Mouse (Mus musculus) testis, postnatal 10 days (tissue): ENCODE measurements around the gene Fsip1.
A peak's percentile ranks its signal among the peaks of the same experiment; 100 is the strongest.
"Not testable (repeated sequence)": the region's sequence is repeated elsewhere in the genome, so short reads cannot be mapped to it uniquely, and the experiment has no call there.

ENCODE experiments used
- DNase-seq: peaks from one replicate; pipeline ENCODE4 v3.0.0; 2021; ENCODE audit warnings: low spot score

Gene Fsip1

DNA sequence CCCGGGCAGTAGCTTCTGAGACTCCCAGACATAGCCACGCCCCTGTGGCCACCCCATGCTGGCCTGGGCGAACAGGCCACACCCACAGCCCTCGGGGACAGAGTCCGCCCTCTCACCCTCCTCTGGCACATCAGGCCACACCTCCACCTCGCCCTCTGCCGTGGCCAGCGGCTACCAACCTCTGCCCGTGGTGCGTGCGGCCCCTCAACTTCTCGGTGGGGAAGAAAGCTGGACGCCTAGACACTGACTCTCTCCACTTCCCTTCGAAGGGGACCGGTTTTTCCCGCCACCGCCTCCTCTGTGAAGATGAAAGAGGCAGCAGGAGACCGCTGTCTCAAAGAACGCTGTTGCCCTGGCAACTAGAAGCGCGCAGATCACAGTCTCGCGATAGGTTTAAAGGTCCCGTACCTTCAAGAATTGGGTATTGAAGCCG is at the start of gene Fsip1:
TSS of gene Fsip1 (minus strand) at position 346 of the 433 bp plus-strand sequence.
- peak; percentile 89 for DNase-seq

DNA sequence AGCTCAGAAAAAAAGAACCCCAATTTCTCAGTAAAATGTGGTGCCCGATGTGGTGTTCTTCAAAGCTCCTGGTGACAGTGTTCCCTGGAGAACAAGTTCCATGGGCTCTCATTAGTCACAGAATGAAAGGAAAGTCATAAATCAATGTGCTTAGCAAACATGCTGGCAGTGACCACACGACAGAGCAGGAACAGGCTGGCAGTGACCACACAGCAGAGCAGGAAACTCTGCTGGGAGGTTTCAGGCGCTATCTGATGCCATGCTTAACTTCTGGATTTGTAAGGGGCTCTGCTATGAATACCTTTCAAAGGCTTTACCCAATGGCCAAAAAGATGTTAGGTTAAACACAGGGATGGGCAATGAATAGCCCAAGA is 49.7 kb upstream of the Fsip1 start:
- peak; percentile 16 for DNase-seq

DNA sequence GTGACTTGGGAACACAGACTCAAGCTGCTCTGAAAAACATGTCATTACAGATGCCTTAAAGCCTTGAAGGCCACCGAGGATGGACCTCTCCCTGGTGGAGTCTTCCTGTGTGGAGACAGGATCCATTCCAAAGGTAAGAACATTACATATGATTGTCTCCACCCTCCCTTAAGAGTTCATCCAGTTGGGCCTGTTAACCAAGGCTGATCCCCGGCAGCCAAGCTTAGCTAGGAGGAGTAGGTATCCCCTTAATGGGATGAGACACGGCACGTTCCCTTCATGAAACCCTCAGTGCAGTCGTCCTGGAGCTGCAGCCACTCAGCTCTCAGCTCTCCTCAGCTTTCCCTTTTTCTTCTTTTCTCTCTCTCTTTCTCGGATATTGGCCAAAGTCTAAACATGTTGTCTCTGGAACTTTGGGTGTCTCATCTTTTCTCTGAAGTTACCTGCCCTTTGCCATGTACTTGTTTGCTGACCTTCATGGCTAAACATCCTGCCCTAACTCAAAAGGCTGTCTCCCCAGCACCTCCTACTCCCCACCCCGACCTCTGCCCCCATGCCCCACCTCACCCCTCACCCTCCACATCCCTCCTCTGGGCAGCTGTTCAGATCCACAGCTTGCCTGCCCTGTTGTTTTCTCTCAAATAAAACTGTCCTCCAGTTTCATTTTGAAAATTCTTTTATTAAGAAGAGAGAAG is 49.2 kb upstream of the Fsip1 start:
- peak; percentile 33 for DNase-seq

DNA sequence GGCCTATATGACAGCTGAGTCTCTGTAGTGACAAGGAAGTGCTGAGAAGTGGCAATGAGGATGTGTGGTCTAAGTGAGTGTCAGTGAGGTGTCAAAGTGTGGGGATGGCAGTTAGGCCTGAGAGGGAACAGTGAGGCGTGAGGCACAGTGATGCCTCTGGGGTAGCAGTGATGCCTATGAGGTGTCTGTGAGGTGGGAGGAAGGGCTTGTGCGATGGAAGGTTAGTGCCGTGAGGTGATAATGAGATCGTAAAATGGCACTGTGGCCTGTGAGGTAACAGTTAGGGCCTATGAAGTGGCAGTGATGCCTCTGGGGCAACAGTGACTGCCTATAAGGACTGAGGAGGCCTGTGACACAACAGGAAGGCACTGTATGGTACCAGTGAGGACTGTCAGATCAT is 46.7 kb upstream of the Fsip1 start:
- DNase-seq = peak; percentile 20

DNA sequence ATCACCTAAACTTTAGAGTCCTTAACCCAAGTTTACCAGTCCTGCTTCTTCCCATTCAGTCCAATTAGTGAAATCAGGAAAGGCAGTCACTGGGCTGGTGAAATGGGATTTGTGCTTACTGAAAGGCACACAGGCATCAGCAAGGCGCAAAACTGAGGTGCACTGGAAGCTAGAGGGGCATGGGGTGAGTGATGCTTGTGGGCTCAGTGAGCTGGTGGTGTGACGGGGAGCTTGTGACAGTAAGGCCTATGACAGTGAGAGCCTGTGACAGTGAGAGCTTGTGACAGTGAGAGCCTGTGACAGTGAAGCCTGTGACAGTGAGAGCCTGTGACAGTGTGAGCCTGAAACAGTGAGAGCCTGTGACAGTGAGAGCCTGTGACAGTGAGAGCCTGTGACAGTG is 44.9 kb upstream of the Fsip1 start:
- no peak for DNase-seq

DNA sequence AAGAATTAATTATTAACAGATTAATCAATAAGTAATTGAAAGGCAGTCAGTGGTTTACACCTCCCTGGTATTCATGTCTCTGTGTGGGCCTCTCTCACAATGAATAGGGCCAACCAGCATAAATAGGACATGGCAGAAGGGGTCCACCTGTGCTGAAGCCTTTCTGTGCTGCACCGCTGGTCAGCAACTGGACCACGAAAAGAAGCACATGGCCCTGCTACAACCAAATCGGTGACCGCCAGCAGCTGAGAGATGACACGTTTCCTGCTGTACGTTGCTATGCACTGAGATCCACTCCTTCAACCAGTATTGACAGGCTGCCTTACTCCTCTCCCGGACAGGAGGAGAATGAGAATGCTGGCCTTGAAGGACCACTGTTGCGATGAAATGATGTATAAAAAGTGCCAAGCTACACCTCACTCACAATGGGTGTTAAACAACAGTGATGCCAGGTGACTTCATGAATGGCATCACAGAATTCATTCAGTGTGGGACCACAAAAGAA is 44.3 kb upstream of the Fsip1 start:
- DNase-seq = no peak

DNA sequence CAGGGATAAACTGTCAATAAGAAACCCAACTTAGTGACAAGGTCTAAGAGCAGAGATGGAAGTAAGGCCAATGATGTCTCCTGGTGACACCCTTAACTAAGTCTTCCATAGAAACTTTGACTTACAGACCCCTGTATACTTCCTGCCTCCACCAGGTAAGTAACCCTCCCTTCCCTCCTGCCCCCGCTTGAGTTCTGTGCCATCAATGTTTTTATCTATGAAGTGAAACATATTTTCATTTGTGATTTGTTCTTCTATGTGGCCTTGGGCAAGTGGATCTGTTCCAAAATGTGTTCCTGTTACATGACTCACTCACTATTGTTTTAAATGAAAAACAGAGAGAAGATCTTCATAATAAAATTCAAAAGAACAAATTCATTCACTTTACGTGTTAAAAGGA is 43.2 kb upstream of the Fsip1 start:
- no peak for DNase-seq

DNA sequence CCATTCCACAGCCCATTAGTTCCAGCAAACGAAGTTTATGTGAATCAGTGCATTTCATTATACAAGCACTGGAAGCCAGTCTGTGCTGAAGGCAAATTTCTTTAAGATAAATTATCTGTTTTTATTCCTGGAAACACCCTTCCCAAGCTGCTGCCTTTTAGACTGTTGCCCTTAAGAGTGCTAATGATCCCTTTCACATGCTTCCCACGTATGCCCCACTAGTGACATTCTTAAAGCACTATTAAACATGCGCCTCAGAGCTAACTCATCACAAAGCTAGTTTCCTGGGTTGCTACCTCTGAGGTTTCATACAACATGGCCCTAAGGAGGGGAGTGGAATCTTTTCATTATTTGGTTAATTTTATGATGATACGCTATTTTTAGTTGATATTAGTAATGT is 41.8 kb upstream of the Fsip1 start:
- no peak for DNase-seq

DNA sequence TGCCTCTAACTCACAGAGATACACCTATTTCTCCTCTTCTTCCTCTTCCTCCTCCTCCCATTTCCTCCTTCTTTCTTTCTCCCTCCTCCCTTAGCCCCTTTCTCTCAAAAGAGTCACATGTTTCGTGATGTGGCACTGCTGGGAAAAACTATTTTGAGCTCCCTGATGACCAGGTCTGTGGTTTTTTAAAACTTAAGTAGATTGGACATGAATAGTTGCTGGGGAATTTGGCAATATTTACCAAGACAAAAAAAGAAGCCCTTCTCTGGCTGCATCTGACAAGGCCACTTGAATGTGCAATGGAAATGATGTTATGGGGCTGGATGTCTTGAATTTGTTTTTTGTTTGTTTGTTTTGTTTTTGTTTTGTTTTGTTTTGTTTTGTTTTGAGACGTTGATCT is 41.2 kb upstream of the Fsip1 start:
- no peak for DNase-seq

DNA sequence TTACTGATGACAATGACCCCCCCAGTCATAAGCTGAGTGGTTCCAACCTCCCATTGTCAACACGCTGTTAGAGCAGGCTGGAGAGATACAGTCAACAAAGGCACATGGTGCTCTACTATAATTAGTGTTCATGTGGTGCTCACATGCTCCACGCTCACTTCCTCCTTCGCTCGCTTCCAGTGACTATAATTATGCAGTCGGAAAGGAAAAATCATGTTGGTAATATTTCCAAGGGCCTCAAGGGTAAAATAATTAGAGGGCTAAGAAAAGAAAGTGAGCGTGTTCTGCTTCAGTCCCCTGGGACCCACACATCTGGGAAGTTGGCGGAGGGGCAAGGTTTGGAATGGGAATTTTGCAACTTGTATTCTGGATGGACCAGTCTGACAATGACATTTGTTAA is 38.7 kb upstream of the Fsip1 start:
- DNase-seq = peak; percentile 16

DNA sequence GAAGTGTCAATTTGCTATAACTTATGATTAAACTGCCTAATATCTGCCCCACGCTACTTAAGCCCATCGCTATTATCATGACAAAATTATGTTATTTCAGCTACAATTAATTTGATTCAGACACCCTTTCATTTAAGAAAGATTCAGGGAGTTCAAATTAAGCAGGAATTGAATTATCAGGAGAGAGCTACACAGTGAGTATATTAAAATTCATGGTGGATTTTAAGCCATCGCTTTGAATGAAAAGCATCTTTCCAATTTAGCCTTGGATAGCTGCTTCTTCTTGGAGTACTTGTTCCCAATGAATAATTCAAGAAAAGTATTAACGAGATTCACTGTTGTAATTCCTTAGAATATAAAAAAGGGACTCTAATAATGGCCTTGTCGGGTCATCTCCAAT is 36.8 kb upstream of the Fsip1 start:
- DNase-seq = no peak

DNA sequence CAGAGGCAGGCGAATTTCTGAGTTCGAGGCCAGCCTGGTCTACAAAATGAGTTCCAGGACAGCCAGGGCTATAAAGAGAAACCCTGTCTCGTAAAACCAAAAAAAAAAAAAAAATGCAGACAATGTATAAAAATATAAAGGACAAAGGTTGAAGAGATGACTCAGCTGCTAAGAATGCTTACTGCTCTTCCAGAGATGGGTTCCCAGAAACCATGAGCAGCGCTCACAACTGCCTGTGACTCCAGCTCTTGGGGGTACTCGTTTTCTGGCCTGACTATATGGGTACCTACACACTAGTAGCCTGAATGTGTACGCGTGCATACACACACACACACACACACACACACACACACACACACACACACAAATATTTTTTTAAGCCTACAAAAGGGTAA is 32.3 kb upstream of the Fsip1 start:
- DNase-seq = not testable (repeated sequence)

DNA sequence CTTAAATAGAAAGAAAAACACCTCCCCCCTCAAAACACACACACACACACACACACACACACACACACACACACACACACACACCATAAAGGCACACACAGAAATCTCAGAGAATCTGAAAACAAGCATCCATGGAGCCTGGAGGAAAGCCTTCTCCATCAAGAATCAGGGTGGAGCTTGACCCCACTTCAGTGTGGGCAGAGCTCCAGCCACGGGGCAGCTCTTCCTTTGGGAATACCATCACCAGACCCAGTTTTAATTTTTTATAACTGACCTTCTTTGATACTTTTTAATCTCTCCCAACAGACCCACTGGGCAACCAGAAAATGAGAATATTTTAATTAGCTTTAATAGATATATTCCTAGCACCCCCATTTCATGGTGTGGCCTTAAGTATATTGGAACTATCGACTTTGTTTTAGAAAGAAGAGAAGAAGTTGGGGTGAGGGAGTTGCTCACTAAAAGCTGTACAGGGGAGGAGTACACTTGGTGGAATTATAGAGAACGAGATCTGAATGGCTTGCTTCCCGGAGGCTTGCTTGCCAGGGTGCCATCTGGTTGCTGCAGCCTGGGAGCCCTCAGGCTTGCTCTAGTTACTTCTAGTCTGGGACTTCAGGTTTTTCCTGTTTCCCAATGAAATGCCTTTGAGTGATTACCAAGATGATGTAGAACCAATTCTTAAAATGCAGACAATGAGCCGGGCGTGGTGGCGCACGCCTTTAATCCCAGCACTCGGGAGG is 31.7 kb upstream of the Fsip1 start:
- no peak for DNase-seq

DNA sequence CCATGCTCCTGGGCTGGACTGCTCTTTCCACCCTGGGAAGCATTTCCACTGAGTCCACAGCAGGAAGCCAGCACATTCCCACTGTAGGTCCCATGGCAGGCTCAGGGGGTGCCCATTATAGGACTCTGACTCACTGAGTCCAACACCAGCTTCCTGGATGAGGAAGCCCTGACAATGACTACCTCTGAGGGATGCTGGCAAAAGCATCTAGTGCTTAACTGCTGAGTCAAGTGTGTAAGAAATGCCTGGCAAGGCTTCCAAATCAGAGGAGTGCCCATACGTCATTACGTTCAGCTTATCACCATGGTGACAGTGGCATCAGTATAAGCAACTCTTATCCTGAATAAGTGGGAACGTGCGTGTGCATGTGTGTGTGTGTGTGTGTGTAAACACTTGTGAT is 30.9 kb upstream of the Fsip1 start:
- DNase-seq = no peak

DNA sequence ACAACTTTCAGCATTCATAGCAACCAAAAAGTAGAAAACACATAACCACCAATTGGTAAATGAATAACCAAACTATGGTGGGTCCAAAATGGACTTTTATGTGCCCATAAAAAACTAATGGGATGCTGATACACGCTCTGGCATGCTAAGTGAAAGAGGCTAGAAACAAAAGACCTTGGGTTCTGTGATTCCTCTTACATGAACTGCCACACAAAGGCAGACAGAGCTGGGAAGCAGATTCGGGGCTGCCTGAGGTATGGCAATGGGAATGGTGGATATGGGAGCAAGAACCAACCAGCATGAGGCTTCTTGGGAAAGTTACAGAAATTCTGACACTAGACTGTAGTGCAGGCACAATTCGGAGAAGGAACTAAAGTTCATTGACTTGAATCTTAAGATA is 25.7 kb upstream of the Fsip1 start:
- no peak for DNase-seq

DNA sequence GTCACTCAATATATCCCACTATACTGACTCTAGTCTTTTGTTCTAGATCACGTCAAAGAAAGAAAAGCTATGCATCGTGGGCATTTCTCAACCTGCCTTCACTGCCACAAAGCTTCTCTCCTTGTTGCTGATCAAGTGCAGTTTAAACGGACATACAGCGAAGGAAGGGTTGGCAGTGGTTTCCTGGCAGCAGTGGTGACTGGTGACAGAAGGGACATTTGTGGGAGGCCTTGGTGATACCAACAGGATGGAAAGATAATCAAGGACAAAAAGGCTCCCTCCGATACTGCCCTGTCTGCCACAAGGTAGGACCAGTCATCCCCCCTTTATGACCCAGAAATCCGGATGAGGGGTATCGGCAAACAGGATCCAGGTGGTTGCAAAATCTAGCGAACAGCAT is 21.5 kb upstream of the Fsip1 start:
- no peak for DNase-seq

DNA sequence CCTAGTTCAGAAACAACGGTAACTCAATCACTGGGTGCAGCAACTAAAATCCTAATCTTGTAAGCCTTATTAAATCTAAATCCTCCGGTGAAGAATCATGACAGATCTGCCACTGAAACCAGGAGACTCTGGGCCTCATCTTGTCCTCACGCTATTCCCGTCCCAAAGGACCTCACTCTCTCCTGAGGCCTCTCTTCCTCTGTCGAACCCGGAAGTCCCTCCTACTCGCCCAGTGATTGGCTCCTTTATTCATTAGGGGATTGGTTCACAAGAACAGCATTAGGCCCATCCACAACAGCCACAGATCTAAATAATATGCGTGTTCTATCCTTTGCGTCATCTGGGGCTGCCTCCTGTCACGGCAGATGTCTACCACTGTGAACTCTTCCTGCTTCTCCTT is 14.8 kb upstream of the Fsip1 start:
- DNase-seq = no peak

DNA sequence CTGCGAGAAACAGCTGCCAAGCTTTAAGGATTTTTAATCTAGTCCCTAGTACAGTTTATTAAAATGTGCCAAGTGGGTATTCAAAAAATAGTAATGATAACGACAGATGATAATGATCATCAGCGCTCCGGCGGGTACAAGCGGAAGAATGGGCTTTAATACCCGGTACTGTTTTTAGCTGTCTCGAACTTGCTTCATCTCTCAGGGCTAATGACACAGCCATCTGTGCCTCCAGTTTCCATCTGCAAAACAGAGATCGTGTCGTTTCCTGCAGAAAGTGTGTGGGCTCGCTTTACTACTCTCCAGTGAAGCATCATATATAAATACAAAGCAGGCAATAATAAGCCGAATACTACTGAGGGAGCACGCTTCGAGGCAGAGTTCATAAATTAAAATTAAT is 13.4 kb upstream of the Fsip1 start:
- DNase-seq = no peak

DNA sequence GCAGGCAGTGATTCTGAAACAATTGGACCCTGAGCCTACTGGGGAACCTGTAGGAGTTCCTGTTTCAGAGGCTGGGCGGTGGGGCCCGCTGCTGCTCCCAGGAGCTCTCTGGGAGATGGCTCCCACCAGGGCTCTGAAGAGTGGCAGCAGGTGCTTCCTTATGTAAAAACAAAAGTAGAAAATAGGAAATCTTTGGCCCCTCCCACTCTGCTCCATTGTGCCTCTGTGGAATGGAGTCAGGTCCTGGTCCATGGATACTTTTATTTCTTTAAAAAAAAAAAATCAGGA is 7.1 kb upstream of the Fsip1 start:
- no peak for DNase-seq

DNA sequence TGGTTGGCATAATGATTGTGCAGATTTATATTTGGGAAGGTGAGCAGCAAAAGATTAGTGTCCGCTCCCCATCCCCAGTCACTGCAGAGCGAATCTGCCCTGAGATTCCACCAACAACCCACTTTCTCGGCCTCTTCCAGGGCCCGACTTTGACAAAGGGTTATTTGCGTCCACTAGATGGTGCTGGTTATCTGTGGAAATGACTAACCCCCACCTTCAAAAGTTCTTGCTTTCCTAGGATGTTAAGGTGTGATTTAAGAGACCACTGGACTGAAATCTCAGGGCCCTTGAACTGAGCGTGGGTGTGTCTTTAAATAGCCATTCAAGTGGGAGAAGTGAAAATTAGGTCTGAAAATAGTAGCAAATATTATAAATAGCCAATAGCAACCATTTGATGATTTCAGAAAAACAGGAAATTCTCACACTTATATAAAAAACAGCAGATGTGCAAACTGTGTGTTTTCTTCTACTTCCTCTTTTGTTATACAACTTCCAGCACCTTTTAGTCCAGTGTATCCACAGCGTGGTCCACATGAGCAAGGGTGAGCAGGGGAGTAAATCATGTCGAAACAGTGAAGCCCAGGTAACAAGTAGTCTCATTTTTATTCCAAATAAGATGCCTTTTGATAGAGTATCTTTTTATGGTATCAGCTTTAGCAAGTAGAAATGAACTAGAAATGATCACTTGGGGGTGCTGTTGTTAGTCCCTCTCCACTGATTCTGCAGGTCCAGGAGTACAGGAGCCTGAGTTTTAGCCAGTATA is 6.6 kb upstream of the Fsip1 start:
- peak; percentile 49 for DNase-seq

DNA sequence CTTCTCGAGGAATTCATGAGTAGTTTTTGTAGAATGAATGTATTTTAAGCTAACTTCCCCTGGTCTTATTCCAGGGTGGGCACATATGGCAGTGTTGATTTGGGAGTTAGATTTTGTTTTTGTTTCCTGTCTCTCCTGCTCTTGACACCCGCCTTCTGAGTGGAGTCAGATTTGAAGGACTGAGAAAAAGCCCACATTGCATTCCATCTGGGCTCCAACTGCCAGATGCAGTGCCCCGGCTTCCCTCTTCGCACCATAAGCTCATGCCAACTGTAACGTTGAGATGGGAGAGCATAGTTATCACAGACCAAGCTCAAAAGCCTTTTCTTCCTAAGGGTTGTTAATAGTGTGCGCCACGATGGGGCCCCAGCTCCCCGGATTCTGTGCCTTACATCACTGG is 5.9 kb upstream of the Fsip1 start:
- no peak for DNase-seq

DNA sequence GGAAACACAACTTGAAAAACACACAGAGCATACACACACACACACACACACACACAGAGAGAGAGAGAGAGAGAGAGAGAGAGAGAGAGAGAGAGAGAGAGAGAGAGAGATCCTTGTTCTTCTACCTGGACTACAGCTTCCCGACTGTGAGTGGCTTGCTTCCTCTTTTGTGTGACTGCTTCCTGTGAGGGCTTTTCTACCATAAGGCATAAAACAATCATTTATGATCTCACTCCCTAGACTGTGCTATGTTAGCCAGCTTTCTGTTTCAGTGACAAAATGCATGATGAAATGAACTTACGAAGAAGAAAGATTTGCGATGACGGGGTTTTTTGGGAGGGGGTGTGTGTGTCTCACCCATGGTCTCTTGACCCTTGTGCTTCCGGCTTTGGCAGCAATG is 3.0 kb upstream of the Fsip1 start:
- DNase-seq = no peak

DNA sequence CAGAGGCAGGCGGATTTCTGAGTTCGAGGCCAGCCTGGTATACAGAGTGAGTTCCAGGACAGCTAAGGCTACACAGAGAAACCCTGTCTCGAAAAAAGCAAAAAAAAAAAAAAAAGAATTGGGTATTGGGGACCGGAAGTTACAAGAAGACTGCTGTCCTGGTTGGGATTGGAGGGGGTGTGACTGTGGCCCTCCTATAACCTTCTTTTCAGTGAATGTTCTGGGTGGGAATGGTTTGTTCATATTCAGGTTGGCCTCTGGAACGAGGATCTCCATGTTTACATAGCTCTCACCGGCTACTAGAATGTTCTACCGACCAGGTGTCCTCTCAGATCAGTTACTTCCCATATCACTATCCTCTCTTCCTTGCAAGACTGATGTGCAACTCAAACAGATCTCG is 328 bp upstream of the Fsip1 start:
- no peak for DNase-seq
